ENCODE assay signal across 7 mouse cellular contexts in the genomic region with DNA sequence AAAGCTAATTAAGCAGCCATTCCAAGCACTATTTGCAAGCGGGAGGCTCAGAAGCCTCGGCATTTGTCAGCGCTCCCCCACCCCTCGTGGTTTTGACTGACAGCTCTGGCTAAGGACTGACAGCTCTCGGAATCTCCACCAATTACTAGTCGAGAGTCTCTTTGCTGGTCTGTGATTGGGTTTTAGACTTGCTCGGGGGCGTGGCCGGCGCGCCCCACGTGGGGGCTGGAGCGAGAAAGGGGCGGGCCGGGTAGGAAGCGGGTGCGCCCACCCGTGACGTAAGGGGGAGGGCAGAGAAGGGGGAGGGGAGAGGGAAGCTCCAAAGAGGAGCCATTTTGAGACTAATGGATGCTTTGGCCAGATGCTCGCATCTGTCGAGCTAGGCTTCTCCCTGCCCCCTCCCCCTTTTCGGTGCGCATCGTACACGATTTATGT. TPM values are rescaled to one million over a fixed set of nuclear protein-coding genes. Genes with fewer than 3 reads are reported as not detected.
DNase-seq lines count a peak whose midpoint lies in the region; ATAC-seq and TF ChIP-seq lines count a peak whose summit lies in the region.

No protein-coding gene starts in this region.

- H3K9me3 ChIP-seq in embryonic facial prominence, embryonic 11.5 days (replicated peaks; ENCODE audit: control insufficient read depth, low read length): no peaks in the 10 kb centered on the region
- H3K9me3 ChIP-seq in limb, embryonic 11.5 days (ENCODE audit: control insufficient read depth, low read length): no peaks in the 10 kb centered on the region
- H3K9me3 ChIP-seq in midbrain, embryonic 15.5 days: no peaks in the 10 kb centered on the region

- peak overlapping the region; percentile 74 for H3K27ac ChIP-seq in embryonic facial prominence, embryonic 11.5 days (replicated peaks; ENCODE audit: low read depth, low read length)
- peak overlapping the region; percentile 94 for H3K27ac ChIP-seq in limb, embryonic 11.5 days (replicated peaks; ENCODE audit: low read depth, low read length)
- peak overlapping the region; percentile 85 for H3K27ac ChIP-seq in midbrain, embryonic 15.5 days
- H3K27ac ChIP-seq in spleen, adult 2 months (ENCODE audit: insufficient read depth, low read length): peak overlapping the region; percentile 83

- H3K9ac ChIP-seq in embryonic facial prominence, embryonic 11.5 days (replicated peaks; ENCODE audit: low read length): peak overlapping the region; percentile 74
- H3K9ac ChIP-seq in limb, embryonic 11.5 days (ENCODE audit: low read length): peak overlapping the region; percentile 78
- H3K9ac ChIP-seq in midbrain, embryonic 15.5 days: peak overlapping the region; percentile 50

- peak; percentile 70 for TF ChIP-seq POLR2A in spleen, adult 2 months (IDR thresholded peaks at IDR 0.05; ENCODE audit: low read depth, low read length)

- H3K4me2 ChIP-seq in embryonic facial prominence, embryonic 11.5 days (ENCODE audit: low read depth, low read length): peak overlapping the region; percentile 87
- H3K4me2 ChIP-seq in limb, embryonic 11.5 days (ENCODE audit: low read depth, severe bottlenecking): peak overlapping the region; percentile 95
- H3K4me2 ChIP-seq in midbrain, embryonic 15.5 days: peak overlapping the region; percentile 79

- WGBS in embryonic facial prominence, embryonic 11.5 days: 0% methylated on average over 24 of the region's 25 CpGs
- WGBS in limb, embryonic 11.5 days: under 1% methylated on average over 25 of the region's 25 CpGs
- WGBS in midbrain, embryonic 15.5 days: under 1% methylated on average over 25 of the region's 25 CpGs
- WGBS in spleen, adult 2 months: 1% methylated on average over 25 of the region's 25 CpGs

- TF ChIP-seq CTCF in spleen, adult 2 months (IDR thresholded peaks at IDR 0.05; ENCODE audit: extremely low read depth, insufficient read depth, insufficient read length, insufficient replicate concordance): no peak

- H3K4me3 ChIP-seq in embryonic facial prominence, embryonic 11.5 days (ENCODE audit: low read depth, low read length): peak overlapping the region; percentile 50
- peak overlapping the region; percentile 97 for H3K4me3 ChIP-seq in limb, embryonic 11.5 days (ENCODE audit: low read depth, low read length)
- peak overlapping the region; percentile 84 for H3K4me3 ChIP-seq in midbrain, embryonic 15.5 days
- peak overlapping the region; percentile 65 for H3K4me3 ChIP-seq in spleen, adult 2 months (ENCODE audit: extremely low read depth, insufficient read depth, insufficient read length)

- DNase-seq in adrenal gland, postnatal 14 days: peak; percentile 99
- DNase-seq in embryonic facial prominence, embryonic 11.5 days (ENCODE audit: low spot score): peak; percentile 100
- peak; percentile 100 for DNase-seq in heart, adult 11 months
- peak; percentile 98 for DNase-seq in kidney, adult 18-20 months
- DNase-seq in limb, embryonic 11.5 days (ENCODE audit: low spot score): peak; percentile 100
- peak; percentile 96 to 97 for DNase-seq in spleen, adult 2 months (ENCODE audit: low read depth in 1 of 2, low spot score in 2 of 2)

- H3K4me1 ChIP-seq in embryonic facial prominence, embryonic 11.5 days (ENCODE audit: control insufficient read depth, insufficient read depth, low read length): peaks cover 3% of the 10 kb centered on the region; the same call in 1 of the 2 replicates
- peaks cover 34% of the 10 kb centered on the region for H3K4me1 ChIP-seq in limb, embryonic 11.5 days (ENCODE audit: control insufficient read depth, insufficient read depth, low read length)
- peaks cover 45% of the 10 kb centered on the region for H3K4me1 ChIP-seq in midbrain, embryonic 15.5 days
- H3K4me1 ChIP-seq in spleen, adult 2 months (ENCODE audit: control insufficient read depth, insufficient read depth, insufficient read length): peaks cover 21% of the 10 kb centered on the region

- no peaks in the 10 kb centered on the region for H3K36me3 ChIP-seq in embryonic facial prominence, embryonic 11.5 days (replicated peaks; ENCODE audit: control insufficient read depth, insufficient read depth, low read depth, low read length)
- H3K36me3 ChIP-seq in limb, embryonic 11.5 days (ENCODE audit: control insufficient read depth, insufficient read depth, low read length): no peaks in the 10 kb centered on the region
- H3K36me3 ChIP-seq in midbrain, embryonic 15.5 days (replicated peaks): no peaks in the 10 kb centered on the region
- H3K36me3 ChIP-seq in spleen, adult 2 months (ENCODE audit: control insufficient read depth, insufficient read depth, low read length): no peaks in the 10 kb centered on the region

- no peaks in the 10 kb centered on the region for H3K27me3 ChIP-seq in embryonic facial prominence, embryonic 11.5 days (ENCODE audit: control insufficient read depth, insufficient read depth, low read length)
- no peaks in the 10 kb centered on the region for H3K27me3 ChIP-seq in limb, embryonic 11.5 days (ENCODE audit: control insufficient read depth, insufficient read depth, low read length)
- 0 out of 2 replicates have a peak, but pooled peaks cover 9% of the 10 kb centered on the region for H3K27me3 ChIP-seq in midbrain, embryonic 15.5 days (replicated peaks)
- peaks cover 3% of the 10 kb centered on the region for H3K27me3 ChIP-seq in spleen, adult 2 months (ENCODE audit: control insufficient read depth, insufficient read depth, low read length)

- peak; percentile 68 for ATAC-seq in embryonic facial prominence, embryonic 11.5 days (replicated peaks; ENCODE audit: insufficient number of reproducible peaks, low FRiP score, low TSS enrichment, low read depth)
- ATAC-seq in limb, embryonic 11.5 days (ENCODE audit: insufficient number of reproducible peaks, low FRiP score, low TSS enrichment, low read depth): peak; percentile 76
- peak; percentile 89 for ATAC-seq in midbrain, embryonic 15.5 days (replicated peaks)

RNA-seq across cellular contexts. Expression of a gene that starts 1.7 kb away (rescaled TPM):
- total RNA-seq in adrenal gland, postnatal 14 days (2021): 98.9 and 107 TPM in 2 replicates
- polyA plus RNA-seq in embryonic facial prominence, embryonic 11.5 days (2014; fragmentation: Nextera tagmentation; extraction: Ambion mirVana): 31.4 and 37.7 TPM in 2 replicates
- 42.8 and 43.4 TPM in 2 replicates for polyA plus RNA-seq in limb, embryonic 11.5 days (2014; fragmentation: Nextera tagmentation; extraction: Ambion mirVana)
- 34.9 and 39.1 TPM in 2 replicates for polyA plus RNA-seq in midbrain, embryonic 15.5 days (2015; fragmentation: Nextera tagmentation; extraction: Ambion mirVana)
- 85.4 and 104 TPM in 2 replicates for polyA plus RNA-seq in spleen, adult 2 months (2012; rRNA removed)

Comparison
In these comparisons a context has a peak if more than half of its experiments do, and no peak if none do; other contexts are left out.
1. Peak in every context shown above with its lines: DNase-seq, ATAC-seq, H3K4me3 ChIP-seq and H3K27ac ChIP-seq.